Mouse (Mus musculus) liver, embryonic 14.5 days (tissue): ENCODE measurements at regions not wholly inside any gene's neighbourhood (a gene's known extent, or its start where the extent isn't known, plus 50 kb on each side); places are given as distances from the start of the nearest gene placed in this dataset.

Experiments
- CTCF ChIP-seq: IDR thresholded peaks from 2 replicates; pipeline ENCODE4 v1.5.1; 2016; ENCODE audit warnings: antibody characterized with exemption, low read depth, control low read depth
- EP300 ChIP-seq: IDR thresholded peaks from 2 replicates; pipeline ENCODE4 v1.6.1; 2016; ENCODE audit warnings: antibody characterized with exemption, low read depth

DNA sequence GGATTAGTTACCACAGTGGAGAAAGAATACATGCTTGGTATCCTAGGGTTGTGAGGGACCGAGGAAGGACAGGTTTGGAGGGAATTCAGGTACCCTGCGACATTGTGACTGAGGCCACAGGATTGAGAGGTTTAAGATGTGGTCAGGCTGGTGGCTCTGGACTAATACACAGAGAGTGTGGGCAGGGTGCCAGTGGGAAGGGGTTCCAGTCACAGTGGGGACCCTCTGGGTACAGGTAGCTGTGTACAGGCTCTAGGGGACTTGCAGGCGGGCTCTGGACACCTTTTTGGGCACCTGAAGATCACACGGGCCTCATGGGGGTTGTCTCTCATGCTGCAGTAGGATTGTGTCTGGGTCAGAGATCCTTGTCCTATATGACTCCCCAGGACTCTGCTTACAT is 213.1 kb upstream of the Kcnab2 start:
- TF ChIP-seq CTCF (no peak), EP300 (no peak)
